Mouse (Mus musculus): ENCODE measurements at regions not wholly inside any gene's neighbourhood (a gene's known extent, or its start where the extent isn't known, plus 50 kb on each side); places are given as distances from the start of the nearest gene placed in this dataset.

DNA sequence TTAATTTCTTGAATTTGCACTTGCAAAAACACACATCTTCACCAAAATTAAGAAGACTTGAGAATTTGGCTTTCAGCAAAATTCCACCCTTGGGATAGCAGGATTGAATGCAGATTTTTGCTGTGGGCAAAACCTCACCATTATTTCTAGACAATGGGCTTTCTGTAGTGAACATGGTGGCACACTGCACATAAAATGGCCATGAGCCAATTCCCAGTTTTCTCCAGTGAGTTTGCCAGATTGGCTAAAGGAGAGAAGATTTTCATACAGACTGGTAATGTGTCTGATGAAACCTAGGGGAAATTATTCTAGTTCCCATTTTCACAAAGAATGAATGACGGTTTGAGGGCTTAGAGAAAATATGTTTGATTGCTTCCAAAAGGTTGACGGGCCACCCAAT is 2640.1 kb upstream of the Gm7489 start:
- no peak for TF ChIP-seq MYOG (IDR thresholded peaks at IDR 0.05; ENCODE audit: control insufficient read depth, extremely low read depth, insufficient read length)
- TF ChIP-seq USF1 (IDR thresholded peaks at IDR 0.05; ENCODE audit: low read depth), result no peak
- no peak for TF ChIP-seq MAX (IDR thresholded peaks at IDR 0.05)
- no peak for TF ChIP-seq CTCF (IDR thresholded peaks at IDR 0.05; ENCODE audit: control insufficient read depth, insufficient read depth, insufficient read length)
- TF ChIP-seq CEBPB (IDR thresholded peaks at IDR 0.05; ENCODE audit: low read depth), result no peak
